Mouse (Mus musculus) kidney, adult 18-20 months (tissue): ENCODE results near the gene H2-DMb1.
"Not testable (repeated sequence)": the region's sequence is repeated elsewhere in the genome, so short reads cannot be mapped to it uniquely, and the experiment has no call there.

Experiments
- DNase-seq: peaks from one replicate; pipeline ENCODE4 v3.0.0; 2021

H2-DMb1 gene

GRCm38 (mm10) chr17:34123518-34123917 lies 29.4 kb upstream of the H2-DMb1 start:
- no peak for DNase-seq

GRCm38 (mm10) chr17:34124649-34125048 lies 28.2 kb upstream of the H2-DMb1 start:
- DNase-seq = no peak

- DNase-seq = no peak
Measured at GRCm38 (mm10) chr17:34126826-34127420, 25.9 kb upstream of the H2-DMb1 start.

- DNase-seq = peak; percentile 82
Measured at GRCm38 (mm10) chr17:34127475-34127874, 25.4 kb upstream of the H2-DMb1 start.

- no peak for DNase-seq
Measured at GRCm38 (mm10) chr17:34128264-34128937, 24.5 kb upstream of the H2-DMb1 start.

GRCm38 (mm10) chr17:34128944-34129791 lies 23.7 kb upstream of the H2-DMb1 start:
- DNase-seq = no peak

- no peak for DNase-seq
Measured at GRCm38 (mm10) chr17:34130073-34130947, 22.6 kb upstream of the H2-DMb1 start.

- no peak for DNase-seq
Measured at GRCm38 (mm10) chr17:34131911-34132310, 21.0 kb upstream of the H2-DMb1 start.

GRCm38 (mm10) chr17:34133289-34133688 lies 19.6 kb upstream of the H2-DMb1 start:
- DNase-seq = no peak

- no peak for DNase-seq
Measured at GRCm38 (mm10) chr17:34134451-34134850, 18.4 kb upstream of the H2-DMb1 start.

- DNase-seq = peak; percentile 98
Measured at GRCm38 (mm10) chr17:34135297-34136224, 17.3 kb upstream of the H2-DMb1 start.

- no peak for DNase-seq
Measured at GRCm38 (mm10) chr17:34137601-34138000, 15.3 kb upstream of the H2-DMb1 start.

GRCm38 (mm10) chr17:34138655-34139054 lies 14.2 kb upstream of the H2-DMb1 start:
- no peak for DNase-seq

GRCm38 (mm10) chr17:34139416-34139815 lies 13.5 kb upstream of the H2-DMb1 start:
- peak; percentile 58 for DNase-seq

GRCm38 (mm10) chr17:34140240-34140639 lies 12.6 kb upstream of the H2-DMb1 start:
- no peak for DNase-seq

- no peak for DNase-seq
Measured at GRCm38 (mm10) chr17:34141448-34141847, 11.4 kb upstream of the H2-DMb1 start.

- DNase-seq = no peak
Measured at GRCm38 (mm10) chr17:34142456-34143010, 10.3 kb upstream of the H2-DMb1 start.

- DNase-seq = no peak
Measured at GRCm38 (mm10) chr17:34143033-34143432, 9.8 kb upstream of the H2-DMb1 start, which contains the start of gene H2-DMb2. Gene H2-DMb2 (plus strand): TSS chr17:34143307.

GRCm38 (mm10) chr17:34143461-34143860 lies 9.4 kb upstream of the H2-DMb1 start:
- DNase-seq = no peak

- DNase-seq = not testable (repeated sequence)
Measured at GRCm38 (mm10) chr17:34144221-34144620, 8.7 kb upstream of the H2-DMb1 start.

- DNase-seq = no peak
Measured at GRCm38 (mm10) chr17:34144960-34145371, 7.9 kb upstream of the H2-DMb1 start.
